Mouse (Mus musculus) hindbrain, embryonic 11.5 days (tissue): ENCODE results near the gene Zbtb22. TPM values are rescaled to one million over a fixed set of nuclear protein-coding genes. Genes with fewer than 3 reads are reported as not detected.

ENCODE experiments used
- polyA plus RNA-seq: library from polyadenylated mRNA; unstranded; fragments of >200 nt; fragmentation: Nextera tagmentation; extraction: Ambion mirVana; gene quantifications from 2 replicates; pipeline ENCODE4 v1.2.1, GENCODE M21; 2014

Zbtb22 gene
- polyA plus RNA-seq, 1 experiment from 2014 or later, result 8.1 TPM

Other genes starting within 250 kb of the Zbtb22 start
- gene Hnrnpm, start 229.0 kb upstream of the Zbtb22 start, polyA plus RNA-seq, result 506 and 558 TPM in 2 replicates
- gene March2, start 197.2 kb upstream of the Zbtb22 start, polyA plus RNA-seq, result 40.2 and 45.4 TPM in 2 replicates
- gene Rab11b, start 155.4 kb upstream of the Zbtb22 start, polyA plus RNA-seq, result 334 and 359 TPM in 2 replicates
- 22.0 and 22.5 TPM in 2 replicates for gene Angptl4, start 134.1 kb upstream of the Zbtb22 start, polyA plus RNA-seq
- gene Kank3, start 105.4 kb upstream of the Zbtb22 start, polyA plus RNA-seq, result 22.7 and 30.1 TPM in 2 replicates
- gene Rps28, start 91.3 kb upstream of the Zbtb22 start, polyA plus RNA-seq, result 706 and 742 TPM in 2 replicates
- gene Ndufa7, start 91.3 kb upstream of the Zbtb22 start, polyA plus RNA-seq, result 445 and 467 TPM in 2 replicates
- 73.7 and 76.1 TPM in 2 replicates for gene Cd320, start 72.8 kb upstream of the Zbtb22 start, polyA plus RNA-seq
- not detected in 2 replicates for gene Gm7029, start 42.1 kb upstream of the Zbtb22 start, polyA plus RNA-seq
- gene Kifc1, start 25.2 kb upstream of the Zbtb22 start, polyA plus RNA-seq, result 5.3 and 9.9 TPM in 2 replicates
- gene Platr17, start 10.8 kb upstream of the Zbtb22 start, polyA plus RNA-seq, result 0.86 TPM in 1 of 2 replicates, not detected in the other
- 47.0 and 60.0 TPM in 2 replicates for gene Daxx, start 6.5 kb upstream of the Zbtb22 start, polyA plus RNA-seq
- 14.5 and 16.6 TPM in 2 replicates for gene Tapbp, start within 50 bp of the Zbtb22 start, polyA plus RNA-seq
- gene Rgl2, start 13.6 kb downstream of the Zbtb22 start, polyA plus RNA-seq, result 32.5 and 32.9 TPM in 2 replicates
- gene Pfdn6, start 24.4 kb downstream of the Zbtb22 start, polyA plus RNA-seq, result 201 and 205 TPM in 2 replicates
- gene Wdr46, start 24.8 kb downstream of the Zbtb22 start, polyA plus RNA-seq, result 26.8 and 29.4 TPM in 2 replicates
- gene B3galt4, start 35.6 kb downstream of the Zbtb22 start, polyA plus RNA-seq, result 4.8 and 5.3 TPM in 2 replicates
- 38.2 and 39.4 TPM in 2 replicates for gene Vps52, start 39.9 kb downstream of the Zbtb22 start, polyA plus RNA-seq
- 1,221 and 1,241 TPM in 2 replicates for gene Rps18, start 40.1 kb downstream of the Zbtb22 start, polyA plus RNA-seq
- gene H2-K1, start 84.4 kb downstream of the Zbtb22 start, polyA plus RNA-seq, result 18.7 and 19.4 TPM in 2 replicates
- 5.9 and 6.3 TPM in 2 replicates for gene Ring1, start 108.8 kb downstream of the Zbtb22 start, polyA plus RNA-seq
- 50.5 and 54.8 TPM in 2 replicates for gene H2-Ke6, start 112.2 kb downstream of the Zbtb22 start, polyA plus RNA-seq
- 75.9 and 80.3 TPM in 2 replicates for gene Slc39a7, start 115.8 kb downstream of the Zbtb22 start, polyA plus RNA-seq
- 16.3 and 16.8 TPM in 2 replicates for gene Rxrb, start 115.9 kb downstream of the Zbtb22 start, polyA plus RNA-seq
- 0.91 and 1.4 TPM in 2 replicates for gene Col11a2, start 123.5 kb downstream of the Zbtb22 start, polyA plus RNA-seq
- gene H2-Oa, start 176.4 kb downstream of the Zbtb22 start, polyA plus RNA-seq, result 0.26 and 0.32 TPM in 2 replicates
- gene H2-DMa, start 203.6 kb downstream of the Zbtb22 start, polyA plus RNA-seq, result 8.6 and 13.8 TPM in 2 replicates
- gene Brd2, start 206.7 kb downstream of the Zbtb22 start, polyA plus RNA-seq, result 113 and 159 TPM in 2 replicates
- gene H2-DMb2, start 227.4 kb downstream of the Zbtb22 start, polyA plus RNA-seq, result not detected in 2 replicates
- gene H2-DMb1, start 237.2 kb downstream of the Zbtb22 start, polyA plus RNA-seq, result 0.29 and 0.94 TPM in 2 replicates